Mouse (Mus musculus) kidney, embryonic 16.5 days (tissue): Measurements from ENCODE around the gene Tnnc2. TPM values are rescaled to one million over a fixed set of nuclear protein-coding genes. Genes with fewer than 3 reads are reported as not detected.

Experiments used
- ATAC-seq: fragments of 200-750 bp; cut with Nextera tagmentation; 2 replicates; pipeline ENCODE4 v1.8.0; 2017; ENCODE audit warnings: moderate TSS enrichment; ENCODE audit not compliant: low FRiP score, low TSS enrichment
- H3K27ac ChIP-seq: fragments of 300-500 bp; sonication (generic); 2 replicates; pipeline ENCODE4 v1.5.1; 2014; ENCODE audit warnings: low read length
- H3K27me3 ChIP-seq: fragments of 300-500 bp; sonication (generic); 2 replicates; pipeline ENCODE4 v1.6.1; 2014; ENCODE audit warnings: low read length, control low read depth, mixed read lengths; ENCODE audit not compliant: insufficient read depth
- H3K36me3 ChIP-seq: fragments of 300-500 bp; sonication (generic); 2 replicates; pipeline ENCODE4 v1.6.1; 2014; ENCODE audit warnings: low read length, control low read depth, mixed read lengths; ENCODE audit not compliant: insufficient read depth
- H3K4me1 ChIP-seq: fragments of 300-500 bp; sonication (generic); 2 replicates; pipeline ENCODE4 v1.6.1; 2014; ENCODE audit warnings: low read length, control low read depth, mixed read lengths; ENCODE audit not compliant: insufficient read depth
- H3K4me2 ChIP-seq: fragments of 300-500 bp; sonication (generic); replicated peaks from 2 replicates; pipeline ENCODE4 v1.6.1; 2014; ENCODE audit warnings: low read depth, low read length
- H3K4me3 ChIP-seq: fragments of 300-500 bp; sonication (generic); 2 replicates; pipeline ENCODE4 v1.5.1; 2014; ENCODE audit warnings: mild to moderate bottlenecking, low read length
- H3K9ac ChIP-seq: fragments of 300-500 bp; sonication (generic); replicated peaks from 2 replicates; pipeline ENCODE4 v1.6.1; 2014; ENCODE audit warnings: low read length
- H3K9me3 ChIP-seq: fragments of 300-500 bp; sonication (generic); 2 replicates; pipeline ENCODE4 v1.6.1; 2016; ENCODE audit warnings: low read length, control low read depth
- WGBS: fragments of 180-500 bp; shearing (Covaris S2); extraction: QIAGEN DNeasy Blood & Tissue Kit; methylation state at CpG from one replicate; pipeline ENCODE4 v1.1.7; 2014; 5-methylcytosine and 5-hydroxymethylcytosine counted together
- polyA plus RNA-seq: library from polyadenylated mRNA; unstranded; fragments of >200 nt; fragmentation: Nextera tagmentation; extraction: Ambion mirVana; gene quantifications from 2 replicates; pipeline ENCODE4 v1.2.1, GENCODE M21; 2015

The Tnnc2 gene
- polyA plus RNA-seq, 1 experiment from 2014 or later, result 22.3 TPM

GRCm38 (mm10) chr2:164748991-164749390 lies 30.8 kb downstream of the Tnnc2 start:
- no peak overlapping the region for H3K9ac ChIP-seq
- no peak for ATAC-seq
- no peaks in the 10 kb centered on the region for H3K27me3 ChIP-seq
- H3K4me1 ChIP-seq, result peaks cover 15% of the 10 kb centered on the region
- H3K27ac ChIP-seq, result no peak overlapping the region
- H3K36me3 ChIP-seq, result peaks cover 35% of the 10 kb centered on the region
- H3K4me2 ChIP-seq, result no peak overlapping the region
- no peak overlapping the region for H3K4me3 ChIP-seq
- no peaks in the 10 kb centered on the region for H3K9me3 ChIP-seq
- 90% methylated on average over 6 of the region's 6 CpGs for WGBS

- H3K9ac ChIP-seq, result no peak overlapping the region
- H3K9me3 ChIP-seq, result no peaks in the 10 kb centered on the region
- H3K4me3 ChIP-seq, result no peak overlapping the region
- ATAC-seq, result no peak
- no peaks in the 10 kb centered on the region for H3K27me3 ChIP-seq
- WGBS, result 83% methylated on average over 4 of the region's 4 CpGs
- H3K36me3 ChIP-seq, result peaks cover 34% of the 10 kb centered on the region
- peaks cover 15% of the 10 kb centered on the region for H3K4me1 ChIP-seq
- H3K4me2 ChIP-seq, result no peak overlapping the region
- no peak overlapping the region for H3K27ac ChIP-seq
Measured at GRCm38 (mm10) chr2:164748191-164748590, 31.6 kb downstream of the Tnnc2 start.

GRCm38 (mm10) chr2:164746693-164747092 lies 33.1 kb downstream of the Tnnc2 start:
- Histone ChIP-seq H3K4me1 (peaks cover 15% of the 10 kb centered on the region), H3K27ac (no peak overlapping the region), H3K27me3 (no peaks in the 10 kb centered on the region), H3K9me3 (no peaks in the 10 kb centered on the region), H3K4me2 (peak overlapping the region; percentile 91), H3K36me3 (peaks cover 26% of the 10 kb centered on the region; the same call in 1 of the 2 replicates), H3K4me3 (peak overlapping the region; percentile 91), H3K9ac (peak overlapping the region; percentile 96)
- ATAC-seq, result no peak
- WGBS, result 34% methylated on average over 8 of the region's 8 CpGs

GRCm38 (mm10) chr2:164745843-164746479 lies 33.8 kb downstream of the Tnnc2 start, which contains the start of the genes Wfdc3 and Dnttip1:
TSS of gene Wfdc3 (minus strand) at chr2:164745931.
TSS of gene Dnttip1 (plus strand) at chr2:164745983.
- Histone ChIP-seq H3K36me3 (peaks cover 22% of the 10 kb centered on the region; the same call in 1 of the 2 replicates), H3K27ac (peak within 1 kb of the TSS; percentile 74), H3K4me3 (peak within 1 kb of the TSS; percentile 91), H3K9me3 (no peaks in the 10 kb centered on the region), H3K27me3 (no peaks in the 10 kb centered on the region), H3K9ac (peak within 1 kb of the TSS; percentile 96), H3K4me2 (peak within 1 kb of the TSS; percentile 91), H3K4me1 (peaks cover 15% of the 10 kb centered on the region)
- peak; percentile 88 for ATAC-seq
- WGBS, result under 1% methylated on average over 70 of the region's 70 CpGs

GRCm38 (mm10) chr2:164744987-164745386 lies 34.8 kb downstream of the Tnnc2 start:
- Histone ChIP-seq H3K4me1 (peaks cover 15% of the 10 kb centered on the region), H3K9ac (peak overlapping the region; percentile 96), H3K27ac (no peak overlapping the region), H3K4me3 (peak overlapping the region; percentile 91), H3K9me3 (no peaks in the 10 kb centered on the region), H3K27me3 (no peaks in the 10 kb centered on the region), H3K4me2 (peak overlapping the region; percentile 91), H3K36me3 (peaks cover 14% of the 10 kb centered on the region; the same call in 1 of the 2 replicates)
- 61% methylated on average over 13 of the region's 13 CpGs for WGBS
- ATAC-seq, result no peak

- Histone ChIP-seq H3K27me3 (no peaks in the 10 kb centered on the region), H3K4me3 (no peak overlapping the region), H3K9ac (no peak overlapping the region), H3K9me3 (no peaks in the 10 kb centered on the region), H3K4me1 (peaks cover under 1% of the 10 kb centered on the region; the same call in 1 of the 2 replicates), H3K36me3 (no peaks in the 10 kb centered on the region), H3K4me2 (no peak overlapping the region), H3K27ac (no peak overlapping the region)
- WGBS, result 71% methylated on average over 7 of the region's 7 CpGs
- ATAC-seq, result no peak
Measured at GRCm38 (mm10) chr2:164739876-164740275, 39.9 kb downstream of the Tnnc2 start.

GRCm38 (mm10) chr2:164737377-164738090 lies 42.2 kb downstream of the Tnnc2 start:
- 73% methylated on average over 3 of the region's 3 CpGs for WGBS
- Histone ChIP-seq H3K36me3 (no peaks in the 10 kb centered on the region), H3K27ac (no peak overlapping the region), H3K4me1 (no peaks in the 10 kb centered on the region), H3K9me3 (no peaks in the 10 kb centered on the region), H3K9ac (no peak overlapping the region), H3K4me3 (no peak overlapping the region), H3K27me3 (no peaks in the 10 kb centered on the region), H3K4me2 (no peak overlapping the region)
- ATAC-seq, result peak; percentile 59

- Histone ChIP-seq H3K9ac (no peak overlapping the region), H3K36me3 (no peaks in the 10 kb centered on the region), H3K4me2 (no peak overlapping the region), H3K27me3 (no peaks in the 10 kb centered on the region), H3K4me3 (no peak overlapping the region), H3K4me1 (no peaks in the 10 kb centered on the region), H3K9me3 (no peaks in the 10 kb centered on the region), H3K27ac (no peak overlapping the region)
- 90% methylated on average over 5 of the region's 5 CpGs for WGBS
- no peak for ATAC-seq
Measured at GRCm38 (mm10) chr2:164735446-164735845, 44.3 kb downstream of the Tnnc2 start.

GRCm38 (mm10) chr2:164734839-164735238 lies 44.9 kb downstream of the Tnnc2 start:
- Histone ChIP-seq H3K27ac (no peak overlapping the region), H3K4me2 (no peak overlapping the region), H3K4me1 (no peaks in the 10 kb centered on the region), H3K36me3 (no peaks in the 10 kb centered on the region), H3K9me3 (no peaks in the 10 kb centered on the region), H3K27me3 (no peaks in the 10 kb centered on the region), H3K9ac (no peak overlapping the region), H3K4me3 (no peak overlapping the region)
- 72% methylated on average over 5 of the region's 5 CpGs for WGBS
- no peak for ATAC-seq

- H3K4me2 ChIP-seq, result no peak overlapping the region
- no peaks in the 10 kb centered on the region for H3K27me3 ChIP-seq
- no peak for ATAC-seq
- no peak overlapping the region for H3K27ac ChIP-seq
- no peaks in the 10 kb centered on the region for H3K4me1 ChIP-seq
- no peaks in the 10 kb centered on the region for H3K36me3 ChIP-seq
- 92% methylated on average over 2 of the region's 2 CpGs for WGBS
- H3K9me3 ChIP-seq, result no peaks in the 10 kb centered on the region
- H3K9ac ChIP-seq, result no peak overlapping the region
- no peak overlapping the region for H3K4me3 ChIP-seq
Measured at GRCm38 (mm10) chr2:164733259-164733658, 46.5 kb downstream of the Tnnc2 start.
